Mouse (Mus musculus) c-Kit-negative CD71-positive TER-119-positive erythroid progenitor cells, embryonic 14.5 days (primary cell): ENCODE data around the gene Cpa3.
A peak's percentile ranks its signal among the peaks of the same experiment; 100 is the strongest.

Experiments used
- DNase-seq: peaks from one replicate; pipeline ENCODE4 v3.0.0-alpha.2; 2013; ENCODE audit warnings: low read depth, low spot score

Gene Cpa3

GRCm38 (mm10) chr3:20242050-20242449 is at the start of gene Cpa3:
Gene Cpa3 (minus strand): TSS chr3:20242181.
- DNase-seq = no peak

GRCm38 (mm10) chr3:20291370-20291769 is 49.4 kb upstream of the Cpa3 start:
- DNase-seq = no peak

- no peak for DNase-seq
Observed at GRCm38 (mm10) chr3:20288761-20289160, 46.8 kb upstream of the Cpa3 start.

- no peak for DNase-seq
Observed at GRCm38 (mm10) chr3:20281796-20282195, 39.8 kb upstream of the Cpa3 start.

GRCm38 (mm10) chr3:20275633-20276032 is 33.7 kb upstream of the Cpa3 start, which contains the start of gene Cpb1:
Gene Cpb1 (minus strand): TSS chr3:20275733.
- DNase-seq = no peak

- DNase-seq = no peak
Observed at GRCm38 (mm10) chr3:20254566-20255479, 12.8 kb upstream of the Cpa3 start.

GRCm38 (mm10) chr3:20243913-20244312 is 1.9 kb upstream of the Cpa3 start:
- no peak for DNase-seq

- DNase-seq = no peak
Observed at GRCm38 (mm10) chr3:20239741-20240140, 2.2 kb downstream of the Cpa3 start.

GRCm38 (mm10) chr3:20236965-20237364 is 5.0 kb downstream of the Cpa3 start:
- no peak for DNase-seq

GRCm38 (mm10) chr3:20229027-20229426 is 13.0 kb downstream of the Cpa3 start:
- DNase-seq = no peak

- no peak for DNase-seq
Observed at GRCm38 (mm10) chr3:20225429-20225828, 16.6 kb downstream of the Cpa3 start.

GRCm38 (mm10) chr3:20222926-20223698 is 18.9 kb downstream of the Cpa3 start:
- no peak for DNase-seq

- no peak for DNase-seq
Observed at GRCm38 (mm10) chr3:20222136-20222535, 19.8 kb downstream of the Cpa3 start.

GRCm38 (mm10) chr3:20198869-20199268 is 43.1 kb downstream of the Cpa3 start:
- DNase-seq = peak; percentile 16

- DNase-seq = no peak
Observed at GRCm38 (mm10) chr3:20197878-20198277, 44.1 kb downstream of the Cpa3 start.

GRCm38 (mm10) chr3:20188976-20189675 is 52.9 kb downstream of the Cpa3 start:
- no peak for DNase-seq

GRCm38 (mm10) chr3:20172394-20172793 is 69.6 kb downstream of the Cpa3 start:
- no peak for DNase-seq

- DNase-seq = no peak
Observed at GRCm38 (mm10) chr3:20167487-20167886, 74.5 kb downstream of the Cpa3 start.
